Mouse (Mus musculus) liver, embryonic 16.5 days (tissue): Measurements from ENCODE around the gene Ptov1. TPM values are rescaled to one million over a fixed set of nuclear protein-coding genes. Genes with fewer than 3 reads are reported as not detected.

Experiments used
- ATAC-seq: fragments of 200-750 bp; cut with Nextera tagmentation; 2 replicates; pipeline ENCODE4 v1.8.0; 2017; ENCODE audit warnings: low read depth, mild to moderate bottlenecking, moderate number of reproducible peaks, moderate library complexity
- H3K27ac ChIP-seq: fragments of 300-500 bp; sonication (generic); 2 replicates; pipeline ENCODE4 v1.5.1; 2014; ENCODE audit warnings: mild to moderate bottlenecking, low read length
- H3K27me3 ChIP-seq: fragments of 300-500 bp; sonication (generic); 2 replicates; pipeline ENCODE4 v1.6.1; 2014; ENCODE audit warnings: low read depth, low read length, mixed read lengths; ENCODE audit not compliant: control insufficient read depth, insufficient read depth
- H3K36me3 ChIP-seq: fragments of 300-500 bp; sonication (generic); 2 replicates; pipeline ENCODE4 v1.6.1; 2014; ENCODE audit warnings: mild to moderate bottlenecking; ENCODE audit not compliant: control insufficient read depth, insufficient read depth
- H3K4me1 ChIP-seq: fragments of 300-500 bp; sonication (generic); 2 replicates; pipeline ENCODE4 v1.6.1; 2014; ENCODE audit warnings: low read depth, low read length, mixed read lengths; ENCODE audit not compliant: control insufficient read depth
- H3K4me2 ChIP-seq: fragments of 300-500 bp; sonication (generic); 2 replicates; pipeline ENCODE4 v1.6.1; 2014; ENCODE audit warnings: low read depth, low read length, mixed read lengths
- H3K4me3 ChIP-seq: fragments of 300-500 bp; sonication (generic); 2 replicates; pipeline ENCODE4 v1.5.1; 2014; ENCODE audit warnings: low read depth, mild to moderate bottlenecking, low read length
- H3K9ac ChIP-seq: fragments of 300-500 bp; sonication (generic); 2 replicates; pipeline ENCODE4 v1.6.1; 2014; ENCODE audit warnings: low read depth, low read length
- H3K9me3 ChIP-seq: fragments of 300-500 bp; sonication (generic); replicated peaks from 2 replicates; pipeline ENCODE4 v1.6.1; 2016; ENCODE audit warnings: low read length; ENCODE audit not compliant: control insufficient read depth
- WGBS: fragments of 180-500 bp; shearing (Covaris S2); extraction: QIAGEN DNeasy Blood & Tissue Kit; methylation state at CpG from one replicate; pipeline ENCODE4 v1.1.7; 2014; ENCODE audit not compliant: insufficient replicate concordance; 5-methylcytosine and 5-hydroxymethylcytosine counted together
- polyA plus RNA-seq: library from polyadenylated mRNA; unstranded; fragments of >200 nt; fragmentation: Nextera tagmentation; extraction: Ambion mirVana; gene quantifications from 2 replicates; pipeline ENCODE4 v1.2.1, GENCODE M21; 2015

The Ptov1 gene
- polyA plus RNA-seq, 1 experiment from 2014 or later = 43.4 TPM

GRCm38 (mm10) chr7:44840426-44840825 is 29.2 kb downstream of the Ptov1 start:
- peaks cover 17% of the 10 kb centered on the region for H3K27me3 ChIP-seq
- H3K9me3 ChIP-seq = no peaks in the 10 kb centered on the region
- WGBS = 38% methylated on average over 14 of the region's 14 CpGs
- no peak overlapping the region for H3K9ac ChIP-seq
- ATAC-seq = no peak
- H3K4me2 ChIP-seq = peak overlapping the region; percentile 42; the same call in 1 of the 2 replicates
- H3K36me3 ChIP-seq = peaks cover 19% of the 10 kb centered on the region
- H3K27ac ChIP-seq = no peak overlapping the region
- peaks cover 15% of the 10 kb centered on the region for H3K4me1 ChIP-seq
- H3K4me3 ChIP-seq = no peak overlapping the region; the same call in 1 of the 2 replicates

GRCm38 (mm10) chr7:44839491-44840191 is 29.9 kb downstream of the Ptov1 start:
- WGBS = 2% methylated on average over 58 of the region's 58 CpGs
- Histone ChIP-seq H3K27me3 (peaks cover 17% of the 10 kb centered on the region), H3K27ac (no peak overlapping the region), H3K4me3 (peak overlapping the region; percentile 23), H3K36me3 (peaks cover 13% of the 10 kb centered on the region), H3K4me2 (peak overlapping the region; percentile 42), H3K9me3 (no peaks in the 10 kb centered on the region), H3K4me1 (peaks cover 15% of the 10 kb centered on the region), H3K9ac (no peak overlapping the region)
- ATAC-seq = peak; percentile 39

- H3K9ac ChIP-seq = no peak overlapping the region
These were observed 30.5 kb downstream of the Ptov1 start for GRCm38 (mm10) chr7:44839171-44839490.

GRCm38 (mm10) chr7:44838073-44838472 is 31.5 kb downstream of the Ptov1 start:
- peaks cover 17% of the 10 kb centered on the region for H3K27me3 ChIP-seq
- H3K4me1 ChIP-seq = peaks cover 15% of the 10 kb centered on the region
- H3K4me3 ChIP-seq = no peak overlapping the region
- H3K4me2 ChIP-seq = no peak overlapping the region
- no peak overlapping the region for H3K27ac ChIP-seq
- peaks cover 12% of the 10 kb centered on the region for H3K36me3 ChIP-seq
- 72% methylated on average over 6 of the region's 6 CpGs for WGBS
- no peak for ATAC-seq
- H3K9ac ChIP-seq = no peak overlapping the region
- H3K9me3 ChIP-seq = no peaks in the 10 kb centered on the region

More at GRCm38 (mm10) chr7:44839171-44839490, 30.5 kb downstream of the Ptov1 start:
- Histone ChIP-seq H3K4me1 (peaks cover 15% of the 10 kb centered on the region), H3K4me2 (peak overlapping the region; percentile 42), H3K36me3 (peaks cover 13% of the 10 kb centered on the region), H3K9me3 (no peaks in the 10 kb centered on the region), H3K4me3 (peak overlapping the region; percentile 23), H3K27ac (no peak overlapping the region), H3K27me3 (peaks cover 17% of the 10 kb centered on the region)
- no peak for ATAC-seq
- WGBS = 15% methylated on average over 11 of the region's 11 CpGs

GRCm38 (mm10) chr7:44836423-44837053 is 33.0 kb downstream of the Ptov1 start:
- peaks cover 15% of the 10 kb centered on the region for H3K4me1 ChIP-seq
- no peaks in the 10 kb centered on the region for H3K9me3 ChIP-seq
- no peak overlapping the region for H3K9ac ChIP-seq
- no peak overlapping the region for H3K4me2 ChIP-seq
- 71% methylated on average over 9 of the region's 9 CpGs for WGBS
- H3K27ac ChIP-seq = no peak overlapping the region
- H3K27me3 ChIP-seq = peaks cover 17% of the 10 kb centered on the region
- H3K36me3 ChIP-seq = peaks cover 6% of the 10 kb centered on the region
- H3K4me3 ChIP-seq = no peak overlapping the region
- no peak for ATAC-seq

GRCm38 (mm10) chr7:44836016-44836404 is 33.6 kb downstream of the Ptov1 start:
- Histone ChIP-seq H3K9me3 (no peaks in the 10 kb centered on the region), H3K27ac (no peak overlapping the region), H3K4me1 (peaks cover 15% of the 10 kb centered on the region), H3K4me3 (no peak overlapping the region), H3K36me3 (peaks cover 10% of the 10 kb centered on the region), H3K4me2 (no peak overlapping the region), H3K9ac (no peak overlapping the region), H3K27me3 (peaks cover 17% of the 10 kb centered on the region)
- WGBS = 37% methylated on average over 3 of the region's 3 CpGs
- ATAC-seq = no peak

GRCm38 (mm10) chr7:44835373-44836015 is 34.1 kb downstream of the Ptov1 start:
- no peak for ATAC-seq
- Histone ChIP-seq H3K27ac (no peak overlapping the region), H3K9ac (no peak overlapping the region), H3K4me3 (no peak overlapping the region), H3K4me2 (no peak overlapping the region), H3K27me3 (peaks cover 15% of the 10 kb centered on the region), H3K36me3 (peaks cover 15% of the 10 kb centered on the region), H3K4me1 (peaks cover 15% of the 10 kb centered on the region), H3K9me3 (no peaks in the 10 kb centered on the region)
- 77% methylated on average over 1 of the region's 1 CpGs for whole genome bisulfite sequencing

- peaks cover 2% of the 10 kb centered on the region; the same call in 1 of the 2 replicates for H3K4me1 ChIP-seq
- ATAC-seq = no peak
These were observed 36.8 kb downstream of the Ptov1 start for GRCm38 (mm10) chr7:44832763-44833162.

GRCm38 (mm10) chr7:44828706-44829105 is 40.9 kb downstream of the Ptov1 start:
- H3K4me3 ChIP-seq = no peak overlapping the region
- no peaks in the 10 kb centered on the region for H3K9me3 ChIP-seq
- no peak overlapping the region for H3K9ac ChIP-seq
- 88% methylated on average over 5 of the region's 5 CpGs for whole genome bisulfite sequencing
- H3K4me2 ChIP-seq = no peak overlapping the region
- H3K36me3 ChIP-seq = peaks cover 38% of the 10 kb centered on the region
- no peak for ATAC-seq
- H3K27me3 ChIP-seq = no peaks in the 10 kb centered on the region
- no peak overlapping the region for H3K27ac ChIP-seq
- peaks cover 11% of the 10 kb centered on the region for H3K4me1 ChIP-seq

More at GRCm38 (mm10) chr7:44832763-44833162, 36.8 kb downstream of the Ptov1 start:
- 76% methylated on average over 4 of the region's 4 CpGs for WGBS
- H3K36me3 ChIP-seq = peaks cover 35% of the 10 kb centered on the region
- no peak overlapping the region for H3K4me2 ChIP-seq
- H3K9me3 ChIP-seq = no peaks in the 10 kb centered on the region
- H3K27ac ChIP-seq = no peak overlapping the region
- no peak overlapping the region for H3K9ac ChIP-seq
- H3K27me3 ChIP-seq = no peaks in the 10 kb centered on the region
- H3K4me3 ChIP-seq = no peak overlapping the region
